Mouse (Mus musculus) thymus, adult 2 months (tissue): ENCODE data around the gene Slc16a10.

Source experiments
- CTCF ChIP-seq: fragments of 200-500 bp; IDR thresholded peaks from 2 replicates; pipeline ENCODE4 v1.5.1; 2012; ENCODE audit warnings: mild to moderate bottlenecking, control low read depth, low read length, moderate library complexity, borderline replicate concordance; ENCODE audit not compliant: control insufficient read depth, poor library complexity, insufficient read depth; ENCODE audit errors: extremely low read depth
- POLR2A ChIP-seq: fragments of 200-500 bp; IDR thresholded peaks from 2 replicates; pipeline ENCODE4 v1.6.1; 2012; ENCODE audit warnings: mild to moderate bottlenecking, low read length, control low read depth, moderate library complexity; ENCODE audit not compliant: control insufficient read depth, poor library complexity, insufficient read depth; ENCODE audit errors: extremely low read depth

DNA sequence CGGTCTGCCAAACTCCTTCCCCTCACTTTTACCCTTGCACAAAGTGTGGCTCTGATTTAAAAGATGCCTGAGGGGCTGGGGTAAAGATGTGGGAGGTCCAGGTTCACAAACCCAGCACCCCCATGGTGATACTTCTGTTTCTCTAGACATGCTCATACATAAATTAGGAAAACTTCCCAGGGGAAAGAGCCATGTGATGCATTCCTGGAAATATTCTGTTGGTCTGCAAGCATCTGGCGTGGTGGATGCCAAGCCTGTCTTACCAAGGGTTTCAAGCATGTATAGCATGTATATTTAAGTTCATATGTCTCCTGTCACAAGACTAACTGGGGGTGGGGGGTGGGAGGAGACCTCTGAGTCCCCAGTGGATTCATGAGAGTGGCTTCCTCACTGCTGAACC lies 121.7 kb downstream of the Slc16a10 start:
- TF ChIP-seq CTCF (no peak), POLR2A (no peak)
